Mouse (Mus musculus) bone marrow, adult 2 months (tissue): ENCODE data around the gene E2f3.

Experiments
- CTCF ChIP-seq: fragments of 200-500 bp; IDR thresholded peaks from 2 replicates; pipeline ENCODE4 v1.5.1; 2011; ENCODE audit warnings: low read length, control low read depth; ENCODE audit not compliant: control insufficient read depth, insufficient read depth
- POLR2A ChIP-seq: fragments of 200-500 bp; IDR thresholded peaks from 2 replicates; pipeline ENCODE4 v1.6.1; 2011; ENCODE audit warnings: low read depth, mild to moderate bottlenecking, control low read depth, low read length, borderline replicate concordance; ENCODE audit not compliant: control insufficient read depth

- TF ChIP-seq CTCF (no peak), POLR2A (no peak)
These were observed 41.4 kb downstream of the E2f3 start for GRCm38 (mm10) chr13:29944493-29944892.
